9 mouse cellular contexts compared by ENCODE assay signal in genomic region chr8:78237972-78238675, GRCm38 (mm10). TPM values are rescaled to one million over a fixed set of nuclear protein-coding genes. Genes with fewer than 3 reads are reported as not detected.
A peak's percentile ranks its signal among the peaks of the same experiment; 100 is the strongest.
DNase-seq lines count a peak whose midpoint lies in the region; ATAC-seq lines count a peak whose summit lies in the region.
"Had no signal": no experiment of that assay in that cellular context is flagged by ENCODE, and none has a peak within 500 bp of the region (broad histone marks: within the 10 kb centered on the region; RNA-seq: fewer than 3 reads in every experiment).

No protein-coding gene starts in this region.

- ATAC-seq in granulocyte monocyte progenitor cell, adult 5-6 weeks (replicated peaks; ENCODE audit: poor library complexity, severe bottlenecking), result no peak; the same call in 1 of the 2 replicates

- DNase-seq in cerebellum, postnatal 10 days, result peak; percentile 56 to 70
- no peak for DNase-seq in cerebellum, adult 11 months
- DNase-seq in layer of hippocampus, adult 11-12 months (ENCODE audit: low spot score), result peak; percentile 25
- DNase-seq in layer of hippocampus, adult 9-10 months (ENCODE audit: low spot score), result no peak
- peak; percentile 22 for DNase-seq in ES-CJ7 (ENCODE audit: low read depth, low spot score)
- peak; percentile 19 to 39 for DNase-seq in kidney, postnatal 4 days
- no peak for DNase-seq in right cerebral cortex, postnatal 36 days (ENCODE audit: low spot score in 2 of 2)

RNA-seq across cellular contexts. Expression of gene Ttc29, which starts 25.0 kb away (rescaled TPM):
- not detected in 2 replicates for total RNA-seq in granulocyte monocyte progenitor cell, adult 5-6 weeks (2014; fragmentation: Nextera tagmentation)
- not detected in 2 replicates for total RNA-seq in granulocyte monocyte progenitor cell, adult 5-6 weeks (2017)
- total RNA-seq: heart, postnatal 36 days had no signal

Comparison
In these comparisons a context has a peak if more than half of its experiments do, and no peak if none do; other contexts are left out.
1. DNase-seq: peak in cerebellum, postnatal 10 days (2 of 2), layer of hippocampus, adult 11-12 months (single experiment), ES-CJ7 (single experiment) and kidney, postnatal 4 days (2 of 2); none in cerebellum, adult 11 months (single experiment), layer of hippocampus, adult 9-10 months (single experiment) and right cerebral cortex, postnatal 36 days (0 of 2).